Mouse (Mus musculus): ENCODE results near the gene Mgst2.

- TF ChIP-seq CTCF (IDR thresholded peaks at IDR 0.05) (peak; percentile 65), EP300 (IDR thresholded peaks at IDR 0.05; ENCODE audit: insufficient read depth, low read depth, low read length) (peak; percentile 61; the same call in 1 of the 2 replicates)
Observed at GRCm38 (mm10) chr3:51611972-51612371, 48.2 kb upstream of the Mgst2 start.
